Mouse (Mus musculus) neural tube, embryonic 12.5 days (tissue): Measurements from ENCODE around the gene Gm4553. TPM values are rescaled to one million over a fixed set of nuclear protein-coding genes. Genes with fewer than 3 reads are reported as not detected.
"Not testable (repeated sequence)": the region's sequence is repeated elsewhere in the genome, so short reads cannot be mapped to it uniquely, and the experiment has no call there.

Source experiments
- ATAC-seq: fragments of 200-750 bp; cut with Nextera tagmentation; 2 replicates; pipeline ENCODE4 v1.8.0; 2017; ENCODE audit warnings: low read depth, mild to moderate bottlenecking, moderate TSS enrichment, moderate library complexity; ENCODE audit not compliant: low FRiP score
- H3K27ac ChIP-seq: fragments of 300-500 bp; sonication (generic); 2 replicates; pipeline ENCODE4 v1.5.1; 2016
- H3K27me3 ChIP-seq: fragments of 300-500 bp; sonication (generic); replicated peaks from 2 replicates; pipeline ENCODE4 v1.6.1; 2016; ENCODE audit warnings: mild to moderate bottlenecking
- H3K36me3 ChIP-seq: fragments of 300-500 bp; sonication (generic); 2 replicates; pipeline ENCODE4 v1.6.1; 2016; ENCODE audit warnings: mild to moderate bottlenecking
- H3K4me1 ChIP-seq: fragments of 300-500 bp; sonication (generic); 2 replicates; pipeline ENCODE4 v1.6.1; 2016
- H3K4me2 ChIP-seq: fragments of 300-500 bp; sonication (generic); replicated peaks from 2 replicates; pipeline ENCODE4 v1.6.1; 2016; ENCODE audit warnings: mild to moderate bottlenecking
- H3K4me3 ChIP-seq: fragments of 300-500 bp; sonication (generic); 2 replicates; pipeline ENCODE4 v1.5.1; 2016
- H3K9ac ChIP-seq: fragments of 300-500 bp; sonication (generic); 2 replicates; pipeline ENCODE4 v1.6.1; 2016; ENCODE audit warnings: mild to moderate bottlenecking
- H3K9me3 ChIP-seq: fragments of 300-500 bp; sonication (generic); 2 replicates; pipeline ENCODE4 v1.6.1; 2016; ENCODE audit warnings: mild to moderate bottlenecking
- WGBS: fragments of 180-500 bp; shearing (Covaris S2); methylation state at CpG from one replicate; pipeline ENCODE4 v1.1.7; 2016; 5-methylcytosine and 5-hydroxymethylcytosine counted together
- polyA plus RNA-seq: library from polyadenylated mRNA; unstranded; fragments of >200 nt; fragmentation: Nextera tagmentation; extraction: Ambion mirVana; gene quantifications from 2 replicates; pipeline ENCODE4 v1.2.1, GENCODE M21; 2016

Gene Gm4553
- not detected in 2 replicates for polyA plus RNA-seq

GRCm38 (mm10) chr7:142165639-142166038, at the start of gene Gm4553:
TSS of gene Gm4553 (minus strand) at chr7:142165739.
- not testable (repeated sequence) for H3K4me3 ChIP-seq, H3K4me1 ChIP-seq, H3K36me3 ChIP-seq, H3K27me3 ChIP-seq, H3K4me2 ChIP-seq, ATAC-seq, H3K9ac ChIP-seq, H3K9me3 ChIP-seq, H3K27ac ChIP-seq

- not testable (repeated sequence) for H3K36me3 ChIP-seq, H3K4me1 ChIP-seq, H3K27me3 ChIP-seq, H3K27ac ChIP-seq, H3K9ac ChIP-seq, H3K9me3 ChIP-seq, ATAC-seq, H3K4me3 ChIP-seq, H3K4me2 ChIP-seq
- 57% methylated on average over 1 of the region's 1 CpGs for WGBS
Observed at GRCm38 (mm10) chr7:142212136-142212535, 46.6 kb upstream of the Gm4553 start.

GRCm38 (mm10) chr7:142211559-142211958, 46.0 kb upstream of the Gm4553 start, which contains the start of gene Gm7579:
TSS of gene Gm7579 (plus strand) at chr7:142211859.
- Histone ChIP-seq H3K9me3 (no peaks in the 10 kb centered on the region), H3K4me2 (no peak within 1 kb of the TSS), H3K4me1 (no peaks in the 10 kb centered on the region), H3K9ac (no peak within 1 kb of the TSS), H3K36me3 (no peaks in the 10 kb centered on the region), H3K4me3 (no peak within 1 kb of the TSS), H3K27me3 (no peaks in the 10 kb centered on the region), H3K27ac (no peak within 1 kb of the TSS)
- no peak for ATAC-seq
- WGBS: 69% methylated on average over 1 of the region's 1 CpGs

GRCm38 (mm10) chr7:142206891-142207290, 41.4 kb upstream of the Gm4553 start:
- WGBS: 81% methylated on average over 5 of the region's 5 CpGs
- H3K4me2 ChIP-seq, H3K9me3 ChIP-seq, H3K27me3 ChIP-seq, H3K4me3 ChIP-seq, H3K27ac ChIP-seq, H3K36me3 ChIP-seq, ATAC-seq, H3K4me1 ChIP-seq, H3K9ac ChIP-seq: not testable (repeated sequence)

GRCm38 (mm10) chr7:142205488-142205887, 39.9 kb upstream of the Gm4553 start:
- Histone ChIP-seq H3K9ac (no peak overlapping the region), H3K36me3 (no peaks in the 10 kb centered on the region), H3K4me1 (no peaks in the 10 kb centered on the region), H3K4me3 (no peak overlapping the region), H3K27ac (no peak overlapping the region), H3K27me3 (no peaks in the 10 kb centered on the region), H3K4me2 (no peak overlapping the region), H3K9me3 (no peaks in the 10 kb centered on the region)
- no peak for ATAC-seq

- H3K9ac ChIP-seq: no peak within 1 kb of the TSS
- H3K4me1 ChIP-seq: no peaks in the 10 kb centered on the region
- ATAC-seq: no peak
- H3K4me2 ChIP-seq: no peak within 1 kb of the TSS
- H3K9me3 ChIP-seq: no peaks in the 10 kb centered on the region
- no peak within 1 kb of the TSS for H3K27ac ChIP-seq
- WGBS: 50% methylated on average over 1 of the region's 1 CpGs
- H3K36me3 ChIP-seq: no peaks in the 10 kb centered on the region
- no peak within 1 kb of the TSS for H3K4me3 ChIP-seq
- no peaks in the 10 kb centered on the region for H3K27me3 ChIP-seq
Observed at GRCm38 (mm10) chr7:142201064-142201463, 35.5 kb upstream of the Gm4553 start, which contains the start of gene Krtap5-3. TSS of gene Krtap5-3 (plus strand) at chr7:142201364.

- ATAC-seq: no peak
- Histone ChIP-seq H3K27ac (no peak overlapping the region), H3K36me3 (no peaks in the 10 kb centered on the region), H3K4me2 (no peak overlapping the region), H3K27me3 (no peaks in the 10 kb centered on the region), H3K9ac (no peak overlapping the region), H3K9me3 (no peaks in the 10 kb centered on the region), H3K4me1 (no peaks in the 10 kb centered on the region), H3K4me3 (no peak overlapping the region)
- WGBS: 88% methylated on average over 2 of the region's 2 CpGs
Observed at GRCm38 (mm10) chr7:142198748-142199147, 33.2 kb upstream of the Gm4553 start.

- Histone ChIP-seq H3K4me1 (no peaks in the 10 kb centered on the region), H3K4me3 (no peak within 1 kb of the TSS), H3K27me3 (no peaks in the 10 kb centered on the region), H3K9ac (no peak within 1 kb of the TSS), H3K27ac (no peak within 1 kb of the TSS), H3K36me3 (no peaks in the 10 kb centered on the region), H3K9me3 (no peaks in the 10 kb centered on the region), H3K4me2 (no peak within 1 kb of the TSS)
- WGBS: 40% methylated on average over 2 of the region's 2 CpGs
- ATAC-seq: no peak
Observed at GRCm38 (mm10) chr7:142190289-142190688, 24.8 kb upstream of the Gm4553 start, which contains the start of gene Gm10153. TSS of gene Gm10153 (minus strand) at chr7:142190389.

GRCm38 (mm10) chr7:142188156-142188555, 22.6 kb upstream of the Gm4553 start:
- no peak overlapping the region for H3K4me2 ChIP-seq
- no peak overlapping the region for H3K4me3 ChIP-seq
- no peaks in the 10 kb centered on the region for H3K36me3 ChIP-seq
- H3K27me3 ChIP-seq: no peaks in the 10 kb centered on the region
- H3K4me1 ChIP-seq: no peaks in the 10 kb centered on the region
- H3K27ac ChIP-seq: no peak overlapping the region
- WGBS: 80% methylated on average over 2 of the region's 2 CpGs
- H3K9me3 ChIP-seq: no peaks in the 10 kb centered on the region
- no peak overlapping the region for H3K9ac ChIP-seq
- no peak for ATAC-seq

GRCm38 (mm10) chr7:142181021-142181420, 15.5 kb upstream of the Gm4553 start:
- no peak for ATAC-seq
- Histone ChIP-seq H3K4me2 (no peak overlapping the region), H3K27ac (no peak overlapping the region), H3K27me3 (no peaks in the 10 kb centered on the region), H3K9ac (no peak overlapping the region), H3K4me3 (no peak overlapping the region), H3K36me3 (no peaks in the 10 kb centered on the region), H3K9me3 (no peaks in the 10 kb centered on the region), H3K4me1 (no peaks in the 10 kb centered on the region)
- 65% methylated on average over 1 of the region's 1 CpGs for WGBS

- Histone ChIP-seq H3K4me1 (no peaks in the 10 kb centered on the region), H3K27ac (no peak overlapping the region), H3K27me3 (no peaks in the 10 kb centered on the region), H3K9ac (no peak overlapping the region), H3K36me3 (no peaks in the 10 kb centered on the region), H3K9me3 (no peaks in the 10 kb centered on the region), H3K4me2 (no peak overlapping the region), H3K4me3 (no peak overlapping the region)
- no peak for ATAC-seq
- WGBS: 91% methylated on average over 1 of the region's 1 CpGs
Observed at GRCm38 (mm10) chr7:142178685-142179084, 13.1 kb upstream of the Gm4553 start.

- not testable (repeated sequence) for H3K9me3 ChIP-seq, H3K4me3 ChIP-seq, H3K4me2 ChIP-seq, H3K27ac ChIP-seq, H3K4me1 ChIP-seq, H3K36me3 ChIP-seq, H3K27me3 ChIP-seq, H3K9ac ChIP-seq, ATAC-seq
Observed at GRCm38 (mm10) chr7:142175905-142176304, 10.4 kb upstream of the Gm4553 start, which contains the start of gene Krtap5-2. TSS of gene Krtap5-2 (minus strand) at chr7:142176005.

GRCm38 (mm10) chr7:142169836-142170235, 4.3 kb upstream of the Gm4553 start:
- Histone ChIP-seq H3K36me3 (no peaks in the 10 kb centered on the region), H3K4me2 (no peak overlapping the region), H3K27ac (no peak overlapping the region), H3K9ac (no peak overlapping the region), H3K4me1 (no peaks in the 10 kb centered on the region), H3K9me3 (no peaks in the 10 kb centered on the region), H3K4me3 (no peak overlapping the region), H3K27me3 (no peaks in the 10 kb centered on the region)
- WGBS: 45% methylated on average over 3 of the region's 3 CpGs
- no peak for ATAC-seq
